Mouse (Mus musculus) limb, embryonic 11.5 days (tissue): ENCODE measurements around the gene Vmn1r219. TPM values are rescaled to one million over a fixed set of nuclear protein-coding genes. Genes with fewer than 3 reads are reported as not detected.
"Not testable (repeated sequence)": the region's sequence is repeated elsewhere in the genome, so short reads cannot be mapped to it uniquely, and the experiment has no call there.

Experiments used
- ATAC-seq: fragments of 200-750 bp; cut with Nextera tagmentation; 2 replicates; pipeline ENCODE4 v1.8.0; 2017; ENCODE audit warnings: low read depth; ENCODE audit not compliant: insufficient number of reproducible peaks, low FRiP score, low TSS enrichment
- DNase-seq: peaks from one replicate; pipeline ENCODE4 v3.0.0-alpha.2; 2015; ENCODE audit warnings: low spot score
- H3K27ac ChIP-seq: fragments of 300-500 bp; sonication (generic); replicated peaks from 2 replicates; pipeline ENCODE4 v1.5.1; 2014; ENCODE audit warnings: low read depth, mild to moderate bottlenecking, low read length
- H3K27me3 ChIP-seq: fragments of 300-500 bp; sonication (generic); 2 replicates; pipeline ENCODE4 v1.6.1; 2014; ENCODE audit warnings: mild to moderate bottlenecking, low read length, mixed read lengths; ENCODE audit not compliant: control insufficient read depth, insufficient read depth
- H3K36me3 ChIP-seq: fragments of 300-500 bp; sonication (generic); 2 replicates; pipeline ENCODE4 v1.6.1; 2014; ENCODE audit warnings: mild to moderate bottlenecking, low read length, moderate library complexity, mixed read lengths; ENCODE audit not compliant: control insufficient read depth, insufficient read depth
- H3K4me1 ChIP-seq: fragments of 300-500 bp; sonication (generic); 2 replicates; pipeline ENCODE4 v1.6.1; 2014; ENCODE audit warnings: low read length, mixed read lengths; ENCODE audit not compliant: control insufficient read depth, insufficient read depth
- H3K4me2 ChIP-seq: fragments of 300-500 bp; sonication (generic); 2 replicates; pipeline ENCODE4 v1.6.1; 2014; ENCODE audit warnings: low read depth, mild to moderate bottlenecking, moderate library complexity; ENCODE audit not compliant: severe bottlenecking
- H3K4me3 ChIP-seq: fragments of 300-500 bp; sonication (generic); 2 replicates; pipeline ENCODE4 v1.5.1; 2014; ENCODE audit warnings: low read depth, low read length
- H3K9ac ChIP-seq: fragments of 300-500 bp; sonication (generic); 2 replicates; pipeline ENCODE4 v1.6.1; 2014; ENCODE audit warnings: mild to moderate bottlenecking, low read length
- H3K9me3 ChIP-seq: fragments of 300-500 bp; sonication (generic); 2 replicates; pipeline ENCODE4 v1.6.1; 2016; ENCODE audit warnings: low read length; ENCODE audit not compliant: control insufficient read depth
- WGBS: fragments of 180-500 bp; shearing (Covaris S2); extraction: QIAGEN DNeasy Blood & Tissue Kit; methylation state at CpG from one replicate; pipeline ENCODE4 v1.1.7; 2014; 5-methylcytosine and 5-hydroxymethylcytosine counted together
- polyA plus RNA-seq: library from polyadenylated mRNA; unstranded; fragments of >200 nt; fragmentation: Nextera tagmentation; extraction: Ambion mirVana; gene quantifications from 2 replicates; pipeline ENCODE4 v1.2.1, GENCODE M21; 2014

Vmn1r219 gene
- 0.03 and 0.04 TPM in 2 replicates for polyA plus RNA-seq

- 81% methylated on average over 4 of the region's 4 CpGs for WGBS
- DNase-seq, result no peak
- no peaks in the 10 kb centered on the region for H3K4me1 ChIP-seq
- no peaks in the 10 kb centered on the region for H3K9me3 ChIP-seq
- no peak within 1 kb of the TSS for H3K9ac ChIP-seq
- H3K27me3 ChIP-seq, result no peaks in the 10 kb centered on the region
- H3K4me3 ChIP-seq, result no peak within 1 kb of the TSS
- no peak within 1 kb of the TSS for H3K4me2 ChIP-seq
- ATAC-seq, result no peak
- H3K36me3 ChIP-seq, result no peaks in the 10 kb centered on the region
- no peak within 1 kb of the TSS for H3K27ac ChIP-seq
Observed at GRCm38 (mm10) chr13:23159012-23159411, at the start of gene Vmn1r219. TSS of gene Vmn1r219 (plus strand) at chr13:23159312.

DNA sequence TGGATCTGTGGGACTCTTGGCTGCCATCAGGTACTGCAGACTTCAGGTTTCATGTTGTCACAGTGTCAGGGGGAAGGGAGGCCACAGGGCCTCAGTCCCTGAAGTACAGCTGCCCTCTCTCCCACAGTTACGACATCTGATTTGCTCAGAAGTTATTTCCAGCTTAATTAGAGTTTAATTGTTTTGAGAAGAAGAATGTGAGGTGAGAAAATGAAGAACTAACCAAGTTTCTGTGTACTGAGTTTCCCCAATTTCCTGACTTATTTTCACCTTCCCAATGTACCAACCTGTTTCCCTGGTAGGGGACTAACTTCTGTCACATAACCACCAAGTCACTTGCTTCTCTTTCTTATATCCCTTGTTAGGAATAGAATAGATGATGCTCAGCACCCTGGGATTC is 41.0 kb upstream of the Vmn1r219 start, which contains the start of gene Vmn1r217:
Gene Vmn1r217, minus strand, starts transcription at position 101 of the 400 bp plus-strand sequence.
- ATAC-seq, H3K4me2 ChIP-seq, DNase-seq, H3K4me1 ChIP-seq, H3K27ac ChIP-seq, H3K9ac ChIP-seq, H3K27me3 ChIP-seq, H3K36me3 ChIP-seq, H3K4me3 ChIP-seq, H3K9me3 ChIP-seq: not testable (repeated sequence)
- WGBS, result 70% methylated on average over 1 of the region's 1 CpGs

GRCm38 (mm10) chr13:23120611-23121010 is 38.5 kb upstream of the Vmn1r219 start:
- Histone ChIP-seq H3K36me3 (no peaks in the 10 kb centered on the region), H3K27me3 (no peaks in the 10 kb centered on the region), H3K4me1 (no peaks in the 10 kb centered on the region), H3K27ac (no peak overlapping the region), H3K4me3 (no peak overlapping the region), H3K9ac (no peak overlapping the region), H3K4me2 (no peak overlapping the region), H3K9me3 (no peaks in the 10 kb centered on the region)
- WGBS, result 90% methylated on average over 2 of the region's 2 CpGs
- DNase-seq (no peak), ATAC-seq (no peak)

DNA sequence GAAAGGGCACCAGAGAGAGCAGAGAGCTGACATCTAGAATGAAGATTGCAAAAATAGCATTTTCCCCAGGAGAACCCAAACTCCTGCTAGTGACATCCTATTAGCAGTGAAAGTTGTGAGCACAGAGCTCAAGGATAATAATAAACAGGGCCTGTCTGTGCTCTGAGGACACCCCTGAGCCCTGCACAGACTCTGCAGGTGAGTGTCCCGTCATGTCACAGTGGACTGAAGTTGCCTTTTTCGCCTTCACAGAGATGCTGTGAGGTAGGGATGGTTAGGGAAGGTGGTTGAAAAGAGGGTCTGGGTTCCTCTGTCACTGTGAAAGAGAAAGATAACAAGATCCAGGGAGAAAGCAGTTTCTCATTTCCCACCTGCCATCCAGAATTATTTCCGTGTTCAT is 26.0 kb upstream of the Vmn1r219 start, which contains the start of gene Vmn1r218:
Gene Vmn1r218, plus strand, starts transcription at position 57 of the 400 bp plus-strand sequence.
- H3K9me3 ChIP-seq, result no peaks in the 10 kb centered on the region
- DNase-seq, result no peak
- no peak within 1 kb of the TSS for H3K4me3 ChIP-seq
- no peaks in the 10 kb centered on the region for H3K36me3 ChIP-seq
- no peak within 1 kb of the TSS for H3K4me2 ChIP-seq
- H3K4me1 ChIP-seq, result no peaks in the 10 kb centered on the region
- H3K27ac ChIP-seq, result no peak within 1 kb of the TSS
- no peak for ATAC-seq
- 76% methylated on average over 3 of the region's 3 CpGs for WGBS
- no peak within 1 kb of the TSS for H3K9ac ChIP-seq
- H3K27me3 ChIP-seq, result no peaks in the 10 kb centered on the region

DNA sequence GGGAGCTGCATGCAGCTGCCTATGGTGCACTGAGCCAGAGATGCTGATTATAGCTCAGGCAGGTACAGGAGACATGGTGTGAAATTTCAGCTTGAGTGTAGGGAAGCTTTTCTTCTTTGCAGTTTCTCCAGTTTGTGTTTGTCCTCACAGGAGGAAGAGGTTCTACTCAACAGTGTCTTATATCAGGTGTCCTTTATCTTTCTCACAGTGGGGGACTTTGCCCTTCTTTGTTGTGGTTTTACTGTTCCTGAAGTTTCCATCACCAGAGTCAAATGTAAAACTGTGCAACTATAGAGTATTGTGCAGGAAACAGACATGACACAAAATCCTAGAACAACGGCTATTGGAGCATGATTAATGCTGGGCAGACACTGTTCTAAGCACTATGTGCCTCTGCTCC is 25.6 kb upstream of the Vmn1r219 start:
- DNase-seq (no peak), ATAC-seq (no peak)
- no peak overlapping the region for H3K27ac ChIP-seq
- H3K27me3 ChIP-seq, result no peaks in the 10 kb centered on the region
- H3K4me3 ChIP-seq, result no peak overlapping the region
- no peak overlapping the region for H3K9ac ChIP-seq
- H3K4me1 ChIP-seq, result no peaks in the 10 kb centered on the region
- no peaks in the 10 kb centered on the region for H3K9me3 ChIP-seq
- 83% methylated on average over 1 of the region's 1 CpGs for WGBS
- H3K36me3 ChIP-seq, result no peaks in the 10 kb centered on the region
- no peak overlapping the region for H3K4me2 ChIP-seq

DNA sequence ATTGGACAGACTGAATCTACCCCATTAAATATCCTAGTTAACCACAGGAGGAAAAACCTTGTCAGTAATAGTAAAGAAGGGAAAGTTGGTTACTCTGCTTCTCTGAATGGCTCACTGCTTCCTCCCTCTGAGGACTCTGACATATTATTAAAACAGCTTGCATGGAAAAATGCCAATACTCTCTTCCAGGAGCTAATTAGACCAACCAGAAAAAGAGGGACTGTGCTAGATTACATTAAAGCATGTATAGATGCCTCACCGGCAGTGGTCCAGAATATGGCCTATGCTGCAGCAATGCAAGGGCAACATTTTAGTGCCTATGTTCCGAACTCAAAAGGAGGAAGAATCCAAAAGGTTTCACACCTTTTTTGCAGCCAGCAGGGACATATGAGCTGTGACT is 20.2 kb upstream of the Vmn1r219 start:
- Histone ChIP-seq H3K27ac (no peak overlapping the region), H3K27me3 (no peaks in the 10 kb centered on the region), H3K9ac (no peak overlapping the region), H3K4me3 (no peak overlapping the region), H3K4me2 (no peak overlapping the region), H3K9me3 (no peaks in the 10 kb centered on the region), H3K36me3 (no peaks in the 10 kb centered on the region), H3K4me1 (no peaks in the 10 kb centered on the region)
- no peak for ATAC-seq
- 97% methylated on average over 2 of the region's 2 CpGs for WGBS
- no peak for DNase-seq

GRCm38 (mm10) chr13:23157848-23158247 is 1.3 kb upstream of the Vmn1r219 start:
- no peaks in the 10 kb centered on the region for H3K36me3 ChIP-seq
- no peak overlapping the region for H3K27ac ChIP-seq
- ATAC-seq (no peak), DNase-seq (no peak)
- no peak overlapping the region for H3K9ac ChIP-seq
- no peaks in the 10 kb centered on the region for H3K27me3 ChIP-seq
- WGBS, result 84% methylated on average over 3 of the region's 3 CpGs
- no peak overlapping the region for H3K4me2 ChIP-seq
- H3K4me3 ChIP-seq, result no peak overlapping the region
- no peaks in the 10 kb centered on the region for H3K4me1 ChIP-seq
- no peaks in the 10 kb centered on the region for H3K9me3 ChIP-seq

DNA sequence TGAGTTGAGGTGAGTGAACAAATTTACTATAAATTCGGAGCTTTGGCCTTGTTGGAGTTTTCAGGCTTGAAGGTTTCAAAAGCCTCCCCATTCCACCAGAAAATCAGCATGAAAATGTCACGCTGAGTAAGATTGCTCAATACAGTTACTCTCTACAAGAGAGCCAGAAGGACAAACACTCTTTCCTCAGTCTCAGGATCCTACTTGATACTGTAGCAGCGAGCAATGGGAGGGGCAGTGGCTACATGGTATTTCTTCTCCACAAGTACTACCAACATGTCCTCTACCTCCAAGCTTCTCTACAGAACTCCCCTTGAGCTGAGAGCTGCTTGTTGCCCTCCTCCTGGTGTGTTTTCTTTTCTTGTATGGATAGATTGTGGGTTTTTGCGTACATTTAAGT is 7.4 kb downstream of the Vmn1r219 start:
- not testable (repeated sequence) for DNase-seq, H3K36me3 ChIP-seq, H3K9ac ChIP-seq, H3K4me3 ChIP-seq, H3K27ac ChIP-seq, H3K4me1 ChIP-seq, H3K27me3 ChIP-seq, ATAC-seq, H3K4me2 ChIP-seq, H3K9me3 ChIP-seq
- WGBS, result 89% methylated on average over 4 of the region's 4 CpGs

- no peak within 1 kb of the TSS for H3K27ac ChIP-seq
- ATAC-seq (no peak), DNase-seq (no peak)
- no peak within 1 kb of the TSS for H3K9ac ChIP-seq
- no peaks in the 10 kb centered on the region for H3K27me3 ChIP-seq
- no peaks in the 10 kb centered on the region for H3K36me3 ChIP-seq
- no peak within 1 kb of the TSS for H3K4me2 ChIP-seq
- no peak within 1 kb of the TSS for H3K4me3 ChIP-seq
- H3K4me1 ChIP-seq, result no peaks in the 10 kb centered on the region
- WGBS, result 85% methylated on average over 2 of the region's 2 CpGs
- no peaks in the 10 kb centered on the region for H3K9me3 ChIP-seq
Observed at GRCm38 (mm10) chr13:23187875-23188274, 28.8 kb downstream of the Vmn1r219 start, which contains the start of gene Vmn1r220. TSS of gene Vmn1r220 (minus strand) at chr13:23187975.
